Mouse (Mus musculus): ENCODE measurements around the gene Gm20388.

Gene Gm20388

DNA sequence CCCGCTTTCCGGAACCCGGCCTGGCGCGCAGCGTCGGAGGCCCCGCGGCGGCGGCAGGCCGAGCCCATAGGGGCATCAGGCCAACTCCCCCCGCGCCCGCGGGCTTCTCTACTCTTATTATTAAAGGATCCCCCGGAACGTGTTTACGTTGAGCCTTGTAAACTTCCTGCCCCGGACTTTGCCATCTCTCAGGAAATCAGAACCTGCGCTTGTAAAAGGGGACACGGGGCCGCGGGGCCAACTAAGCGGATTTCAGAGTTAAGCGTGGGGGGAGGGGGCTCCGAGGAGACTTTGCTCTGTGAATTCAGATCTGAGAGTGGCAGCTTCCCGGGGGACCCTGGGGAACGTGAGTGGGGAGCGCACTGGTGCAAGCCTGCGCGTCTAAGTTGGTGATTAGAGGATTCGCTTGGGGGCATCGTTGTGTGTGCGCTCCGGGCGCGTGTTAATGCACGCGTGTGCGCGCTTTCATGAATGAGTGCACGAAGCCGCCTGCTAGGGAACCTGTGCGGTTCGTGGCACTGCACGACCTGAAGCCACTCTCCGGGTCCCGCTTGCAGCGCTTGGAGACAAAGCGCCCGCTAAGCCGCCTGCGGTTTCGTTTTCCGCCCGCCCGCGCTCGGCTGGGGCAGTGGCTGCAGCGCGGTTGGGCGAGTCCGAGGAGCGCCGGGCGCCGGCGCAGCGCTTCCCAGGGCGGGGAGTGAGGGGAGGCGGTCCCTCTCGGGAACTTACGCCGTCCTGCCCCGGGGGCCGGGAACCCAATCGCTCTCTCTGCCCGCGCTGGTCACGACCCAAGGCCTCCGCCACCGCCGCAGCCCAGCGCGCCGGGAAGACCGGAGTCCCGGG lies 1172.7 kb downstream of the Gm20388 start:
- no peak for DNase-seq (ENCODE audit: low spot score in 2 of 2)

DNA sequence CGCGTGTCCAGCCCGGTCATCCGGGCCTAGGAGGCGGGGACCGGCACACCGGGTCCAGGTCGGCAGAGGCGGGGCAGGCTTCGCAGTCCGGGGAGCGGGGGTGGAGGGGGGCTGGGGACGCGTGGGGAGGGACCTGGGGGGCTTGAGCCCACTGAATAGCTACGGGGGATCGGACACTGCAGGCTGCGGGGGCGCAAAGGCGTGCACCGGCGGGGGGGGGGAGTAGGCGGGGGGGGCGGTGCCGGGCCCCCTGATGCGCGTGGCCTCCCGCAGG lies 1173.2 kb downstream of the Gm20388 start:
- DNase-seq (ENCODE audit: low spot score in 2 of 2): no peak

DNA sequence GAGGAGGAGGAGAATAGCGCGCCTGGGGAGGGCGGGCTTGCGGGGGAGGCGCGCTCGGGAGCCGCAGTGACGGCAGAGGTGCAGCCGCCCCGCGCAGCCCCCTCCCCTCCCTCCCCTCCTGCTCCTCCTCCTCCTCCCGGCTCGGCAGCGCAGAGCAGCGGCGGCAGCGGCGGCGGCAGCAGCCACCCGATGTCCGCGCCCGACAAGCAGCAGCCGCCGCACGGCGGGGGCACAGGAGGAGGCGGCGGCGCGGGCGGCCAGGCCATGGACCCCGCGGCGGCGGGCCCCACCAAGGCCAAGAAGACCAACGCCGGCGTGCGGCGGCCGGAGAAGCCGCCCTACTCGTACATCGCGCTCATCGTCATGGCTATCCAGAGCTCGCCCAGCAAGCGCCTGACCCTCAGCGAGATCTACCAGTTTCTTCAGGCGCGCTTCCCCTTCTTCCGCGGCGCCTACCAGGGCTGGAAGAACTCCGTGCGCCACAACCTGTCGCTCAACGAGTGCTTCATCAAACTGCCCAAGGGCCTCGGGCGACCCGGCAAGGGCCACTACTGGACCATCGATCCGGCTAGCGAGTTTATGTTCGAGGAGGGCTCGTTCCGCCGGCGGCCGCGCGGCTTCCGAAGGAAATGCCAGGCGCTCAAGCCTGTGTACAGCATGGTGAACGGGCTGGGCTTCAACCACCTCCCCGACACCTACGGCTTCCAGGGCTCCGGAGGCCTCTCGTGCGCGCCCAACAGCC lies 1173.7 kb downstream of the Gm20388 start, which contains the start of gene Foxf1:
Foxf1 (plus strand) TSS at position 177 of the 742 bp plus-strand sequence.
- no peak for DNase-seq (ENCODE audit: low spot score in 2 of 2)

DNA sequence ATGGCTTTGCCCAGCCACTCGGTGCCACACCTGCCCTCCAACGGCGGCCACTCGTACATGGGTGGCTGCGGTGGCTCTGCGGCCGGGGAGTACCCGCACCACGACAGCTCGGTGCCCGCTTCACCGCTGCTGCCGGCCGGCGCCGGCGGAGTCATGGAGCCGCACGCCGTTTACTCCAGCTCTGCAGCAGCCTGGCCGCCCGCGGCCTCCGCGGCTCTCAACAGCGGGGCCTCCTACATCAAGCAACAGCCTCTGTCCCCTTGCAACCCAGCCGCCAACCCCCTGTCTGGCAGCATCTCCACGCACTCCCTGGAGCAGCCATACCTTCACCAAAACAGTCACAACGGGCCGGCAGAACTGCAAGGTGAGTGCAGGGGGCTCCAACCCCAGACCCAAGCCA lies 1174.4 kb downstream of the Gm20388 start:
- no peak for DNase-seq (ENCODE audit: low spot score in 2 of 2)

DNA sequence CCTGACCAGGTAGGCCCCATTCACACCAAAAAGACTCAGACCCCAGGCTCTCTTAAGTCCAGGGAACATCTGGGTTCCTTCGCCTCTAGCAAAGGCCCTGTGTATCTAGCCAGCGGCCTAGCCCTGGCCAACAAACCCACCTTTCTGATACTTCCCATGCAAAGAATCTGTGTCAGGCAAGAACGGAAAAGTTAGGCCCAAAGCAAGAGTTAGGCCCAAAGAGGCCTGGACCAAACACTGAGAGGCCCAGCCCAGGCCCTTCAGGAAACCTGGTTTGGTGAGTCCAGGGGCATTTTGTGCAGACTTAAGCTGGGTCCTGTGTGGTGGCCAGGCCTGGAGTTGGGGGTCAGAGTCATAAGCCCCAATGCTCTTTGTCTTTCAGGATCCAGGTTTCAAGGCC lies 1174.9 kb downstream of the Gm20388 start:
- DNase-seq (ENCODE audit: low spot score in 2 of 2): no peak

DNA sequence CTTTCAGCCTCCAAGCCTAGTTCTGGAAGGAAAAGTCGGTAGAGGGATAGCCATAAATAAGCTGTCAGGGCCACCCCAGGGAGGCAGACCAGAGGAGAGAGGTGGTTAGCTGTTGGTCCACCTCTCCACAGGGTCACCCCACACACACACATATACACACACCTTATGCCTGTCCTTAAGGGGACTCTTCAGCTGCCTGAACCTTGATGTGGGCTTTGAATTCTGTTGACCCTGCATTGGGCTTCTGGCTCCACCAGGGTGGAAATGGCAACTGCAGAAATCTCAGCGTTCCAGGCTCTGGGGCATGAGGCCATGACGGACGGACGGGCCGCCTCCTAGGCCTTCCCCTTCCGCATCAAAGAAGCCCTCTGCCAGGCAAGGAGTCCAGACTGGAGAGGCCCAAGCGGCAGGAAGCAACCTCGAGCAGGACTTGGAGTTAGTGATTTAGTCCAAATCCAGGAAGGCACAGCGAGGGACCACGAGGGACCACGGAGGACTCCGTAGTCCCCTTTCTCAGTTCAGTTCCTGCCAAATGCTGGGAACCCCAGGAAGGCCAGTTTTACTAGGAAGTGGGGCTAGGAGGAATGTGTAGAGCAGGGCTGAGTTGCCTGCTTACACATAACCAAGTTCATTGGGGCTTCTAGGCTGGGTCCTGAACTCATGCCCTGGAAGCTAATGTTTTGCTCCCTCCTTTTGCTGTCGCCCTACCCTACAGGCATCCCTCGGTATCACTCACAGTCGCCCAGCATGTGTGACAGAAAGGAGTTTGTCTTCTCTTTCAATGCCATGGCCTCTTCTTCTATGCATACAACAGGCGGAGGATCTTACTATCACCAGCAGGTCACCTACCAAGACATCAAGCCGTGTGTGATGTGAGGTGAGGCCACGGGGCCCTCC lies 1175.6 kb downstream of the Gm20388 start:
- DNase-seq (ENCODE audit: low spot score in 2 of 2): no peak

DNA sequence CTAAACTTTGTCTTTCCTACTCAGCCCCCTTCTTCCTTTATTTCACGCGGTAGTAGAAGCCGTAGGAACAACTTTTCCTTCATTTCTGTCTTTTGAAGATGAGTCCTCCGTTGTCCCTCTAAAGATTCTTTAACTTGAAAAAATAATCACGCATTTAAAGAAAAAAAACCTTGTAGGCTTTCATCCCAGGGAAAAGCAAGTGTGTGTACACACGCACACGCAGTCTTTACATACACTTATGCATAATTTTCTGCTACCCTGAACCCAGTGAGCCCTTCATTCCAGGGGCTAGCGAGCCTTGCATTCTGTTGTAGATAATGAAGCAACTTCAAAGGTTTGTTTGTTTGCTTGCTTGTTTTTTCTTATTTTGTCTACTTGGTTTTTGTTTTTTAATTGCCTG lies 1177.6 kb downstream of the Gm20388 start:
- no peak for DNase-seq (ENCODE audit: low spot score in 2 of 2)

DNA sequence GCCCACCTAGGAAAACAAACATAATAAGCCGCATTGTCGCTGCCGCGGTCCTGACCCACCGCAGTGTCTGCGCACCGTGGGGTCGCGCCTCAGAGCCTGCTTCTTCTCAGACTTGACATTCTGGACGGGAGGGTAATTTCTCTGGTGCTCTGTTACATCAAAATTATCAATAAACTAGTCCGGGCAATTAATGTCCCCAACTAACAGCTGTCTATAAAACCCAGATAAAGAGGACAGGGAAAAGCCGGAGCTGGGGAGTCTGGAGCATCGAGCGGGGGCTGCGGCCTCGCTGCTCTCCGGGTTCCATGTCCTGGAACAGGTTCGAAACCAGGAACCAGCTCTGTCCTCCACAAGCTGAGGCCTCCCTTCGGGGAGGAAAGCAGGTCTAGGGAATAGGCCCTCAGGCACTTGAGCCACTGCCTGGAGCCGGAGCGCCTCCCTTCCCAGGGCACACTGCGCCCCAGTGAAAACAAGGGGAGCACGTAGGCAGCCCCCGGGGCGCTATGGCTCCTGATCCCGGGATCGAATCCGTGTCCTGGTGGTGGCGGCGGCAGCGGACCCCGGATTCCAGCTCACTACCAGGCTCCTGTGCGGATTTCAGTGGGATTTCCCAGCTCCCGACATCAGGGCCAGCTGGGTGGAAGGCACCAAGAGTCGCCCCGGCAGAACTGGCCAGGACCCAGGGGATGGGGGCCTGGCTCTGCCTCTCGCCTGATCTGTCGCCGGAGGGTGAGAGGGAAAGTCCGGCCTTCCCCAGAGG lies 1178.4 kb downstream of the Gm20388 start:
- no peak for DNase-seq (ENCODE audit: low spot score in 2 of 2)

DNA sequence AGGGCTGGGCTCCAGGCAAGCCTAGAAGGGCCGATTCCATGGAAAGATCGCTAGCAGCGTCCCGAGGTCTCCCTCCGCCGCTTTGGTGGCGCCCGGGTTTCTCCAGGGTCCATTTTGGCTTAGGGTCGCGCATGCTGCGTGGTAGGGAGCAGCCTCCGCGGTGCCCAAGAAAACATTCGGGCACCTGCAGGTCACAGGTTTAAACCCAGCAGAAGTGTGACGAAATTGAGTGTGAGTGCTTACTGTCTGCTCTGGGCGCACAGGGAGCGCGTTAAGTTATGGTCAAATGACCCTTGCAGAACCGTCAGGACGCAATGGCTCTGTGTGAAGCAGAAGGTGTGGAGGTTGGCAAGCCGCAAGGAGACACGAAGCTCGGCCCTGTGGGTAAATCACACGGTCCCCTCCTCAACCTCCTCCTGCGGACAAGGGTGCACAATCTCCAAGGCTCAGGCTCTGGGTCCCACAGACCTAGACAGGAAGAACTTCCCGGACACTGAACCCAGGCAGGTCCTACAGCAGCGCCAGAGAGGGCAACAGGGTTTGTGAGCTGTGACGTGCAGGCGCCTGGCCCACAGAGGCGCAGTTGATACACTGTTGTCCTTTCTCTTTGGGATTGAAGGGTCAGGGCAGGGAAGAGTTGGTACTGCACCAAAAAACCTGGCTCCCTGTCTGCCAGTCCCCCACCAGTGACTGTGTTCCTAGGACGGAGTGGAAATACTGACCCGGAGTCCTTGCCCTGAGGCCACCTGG lies 1179.2 kb downstream of the Gm20388 start:
- DNase-seq (ENCODE audit: low spot score in 2 of 2): no peak

DNA sequence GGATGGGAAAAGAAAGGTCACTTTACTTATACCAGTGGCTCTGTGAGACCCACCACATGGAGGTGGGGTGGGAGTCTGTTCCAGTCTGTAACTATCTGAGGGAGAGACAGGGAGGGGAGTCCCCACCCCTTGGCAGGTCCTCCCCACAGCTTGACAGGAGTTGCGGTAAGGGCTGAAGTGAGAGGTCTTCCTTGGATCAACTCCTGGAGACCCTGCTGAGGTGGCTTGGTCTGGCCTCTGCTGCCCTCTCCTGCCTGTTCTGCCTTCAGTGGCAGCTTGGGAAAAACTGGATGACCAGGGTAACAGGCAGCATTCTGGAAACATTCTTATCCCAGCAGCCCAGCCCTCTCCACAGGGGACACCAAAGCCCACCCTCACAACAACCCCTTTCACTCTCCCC lies 1180.1 kb downstream of the Gm20388 start:
- no peak for DNase-seq (ENCODE audit: low spot score in 2 of 2)

DNA sequence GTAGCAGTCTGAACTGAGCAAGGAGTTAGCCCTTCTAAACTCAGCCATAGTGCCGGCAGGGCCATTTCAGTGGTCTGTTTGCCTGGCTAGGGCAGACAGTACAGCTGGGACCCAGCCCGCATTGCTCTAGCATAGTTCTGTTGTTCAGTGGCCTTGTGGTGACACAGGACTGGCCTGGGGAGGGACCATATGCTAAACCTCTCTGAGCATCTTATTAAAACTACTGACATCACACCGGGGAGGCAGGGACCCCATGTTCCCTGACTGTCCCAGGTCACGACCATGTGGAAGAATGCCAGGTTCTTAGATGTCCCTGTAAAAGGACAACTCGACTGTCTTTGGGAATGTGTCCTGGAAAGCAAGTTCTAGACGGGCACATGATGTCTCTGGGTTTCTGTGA lies 1181.5 kb downstream of the Gm20388 start:
- DNase-seq (ENCODE audit: low spot score in 2 of 2): no peak

DNA sequence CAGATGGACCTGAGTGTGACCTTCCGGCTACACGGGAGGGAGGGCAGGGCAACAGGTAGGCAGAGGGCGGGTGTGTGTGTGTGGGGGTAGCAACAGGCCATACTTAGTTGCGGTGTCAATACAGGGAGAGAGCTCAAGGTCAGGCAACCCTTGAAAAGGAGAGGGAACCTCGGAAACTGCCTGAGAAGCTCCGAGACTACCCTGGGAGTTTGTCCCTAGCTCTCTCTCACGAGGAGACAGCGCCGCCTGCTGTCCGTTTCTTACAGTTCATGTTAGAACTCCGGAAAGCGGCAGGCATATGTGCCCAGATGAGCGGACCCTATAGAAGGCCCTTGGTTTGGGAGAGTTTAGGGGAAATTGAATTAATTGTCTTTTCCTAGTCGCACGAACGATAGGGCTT lies 1182.0 kb downstream of the Gm20388 start:
- DNase-seq (ENCODE audit: low spot score in 2 of 2): peak in 1 of 2 experiments; percentile 87

DNA sequence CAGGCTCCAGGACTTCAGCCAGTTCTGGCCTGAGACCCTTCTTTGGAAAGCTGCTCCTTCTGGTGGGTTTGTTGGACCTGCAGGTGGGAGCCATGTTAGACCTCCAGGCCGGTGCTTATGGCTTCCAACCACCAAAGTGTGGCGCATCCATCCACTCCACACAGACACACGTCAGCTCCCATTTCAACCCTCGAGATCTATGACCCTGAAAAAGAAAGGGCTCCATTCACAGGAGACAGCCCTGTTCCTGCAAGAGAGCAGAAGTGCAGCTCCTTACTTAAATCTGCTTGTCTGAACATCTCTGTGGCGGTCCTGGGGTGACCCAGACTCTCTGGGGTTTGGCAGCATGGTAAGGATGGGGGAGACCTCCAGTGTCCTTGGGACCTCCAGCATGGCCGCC lies 1182.9 kb downstream of the Gm20388 start:
- DNase-seq (ENCODE audit: low spot score in 2 of 2): no peak

DNA sequence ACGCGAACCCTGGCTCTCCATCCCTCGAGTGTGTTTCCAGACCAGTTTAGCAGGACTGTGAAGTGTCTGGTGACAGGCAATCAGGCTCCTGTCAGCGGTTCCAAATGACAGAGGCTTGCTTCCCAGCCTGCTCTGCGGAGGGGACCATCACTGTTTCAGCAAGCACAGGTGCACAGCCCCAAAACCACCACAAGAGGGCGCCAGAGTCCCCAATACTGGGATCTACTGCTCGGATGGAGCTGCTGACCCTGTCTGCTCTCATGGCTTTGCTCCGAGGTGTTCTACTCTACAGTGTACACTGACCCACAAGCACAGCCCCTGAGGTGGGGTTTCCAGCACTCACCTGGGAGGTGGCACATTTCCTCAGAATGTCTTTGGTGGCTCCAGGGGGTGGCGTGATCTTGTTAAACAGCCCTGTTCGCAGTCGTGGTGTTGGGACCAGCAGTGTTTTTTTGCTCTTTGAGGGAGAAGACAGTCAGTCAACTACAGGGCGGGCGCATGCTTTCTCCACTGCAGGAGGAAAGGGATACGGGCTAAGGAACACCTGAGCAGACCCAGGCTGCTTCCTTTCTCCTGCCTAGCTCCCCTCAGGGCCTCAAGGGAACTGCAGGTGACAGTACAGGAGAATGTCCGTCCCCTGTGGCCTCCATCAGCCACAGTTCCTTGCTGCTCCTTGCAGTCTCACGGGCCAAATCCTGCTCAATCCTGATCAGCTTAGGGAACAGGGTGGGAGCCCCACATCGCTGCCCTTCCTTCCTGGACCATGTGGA lies 1193.6 kb downstream of the Gm20388 start:
- peak in 1 of 2 experiments; percentile 68 for DNase-seq (ENCODE audit: low spot score in 2 of 2)

DNA sequence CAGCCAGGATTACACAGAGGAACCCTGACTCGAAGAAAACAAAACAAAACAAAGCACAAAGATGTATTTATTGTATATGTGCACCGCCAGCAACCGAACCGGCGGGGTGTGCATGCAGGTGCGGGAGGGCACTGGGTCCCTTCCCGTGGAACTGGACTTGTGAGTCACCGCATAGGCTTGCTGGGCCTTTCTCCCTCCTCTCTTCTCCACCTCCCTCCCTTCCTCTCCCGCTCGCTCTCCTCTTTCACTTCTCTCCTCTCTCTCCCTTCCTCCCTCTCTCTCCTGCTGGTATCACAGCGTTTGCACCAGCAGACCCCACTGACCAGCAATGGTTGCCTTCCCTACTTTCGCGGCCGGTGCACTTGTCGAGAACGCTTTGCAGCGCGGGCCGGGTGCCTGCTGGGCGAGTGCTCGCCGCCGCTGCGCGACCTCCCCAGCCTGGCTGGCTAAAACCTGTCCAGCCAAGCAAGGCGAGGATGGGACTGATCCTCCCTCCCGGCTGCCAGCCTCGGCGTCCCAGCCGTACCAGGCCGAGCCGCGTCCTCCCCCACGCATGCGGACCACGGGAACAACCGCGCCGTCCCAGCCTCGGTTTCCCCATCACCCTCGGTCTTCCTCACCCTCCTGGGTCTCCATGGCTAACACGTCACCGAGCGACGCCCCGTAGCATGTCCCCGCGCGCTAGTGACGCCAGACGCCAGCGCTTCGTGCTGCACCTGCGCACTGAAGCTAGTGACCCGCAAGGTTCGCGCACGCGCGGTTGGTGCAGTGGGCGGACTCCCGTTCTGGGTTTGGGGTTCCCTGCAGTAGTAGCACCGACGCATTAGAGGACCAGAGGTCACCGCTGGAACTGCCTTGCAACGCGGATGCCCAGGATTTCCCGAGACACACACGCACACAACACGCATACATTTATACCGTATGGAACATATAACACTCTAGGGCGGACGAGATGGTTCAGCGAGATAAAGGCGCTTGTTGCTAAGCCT lies 1197.3 kb downstream of the Gm20388 start, which contains the start of gene Mthfsd:
Mthfsd (minus strand) TSS at position 725 of the 989 bp plus-strand sequence.
- DNase-seq (ENCODE audit: low spot score in 2 of 2): peak; percentile 95 to 98

DNA sequence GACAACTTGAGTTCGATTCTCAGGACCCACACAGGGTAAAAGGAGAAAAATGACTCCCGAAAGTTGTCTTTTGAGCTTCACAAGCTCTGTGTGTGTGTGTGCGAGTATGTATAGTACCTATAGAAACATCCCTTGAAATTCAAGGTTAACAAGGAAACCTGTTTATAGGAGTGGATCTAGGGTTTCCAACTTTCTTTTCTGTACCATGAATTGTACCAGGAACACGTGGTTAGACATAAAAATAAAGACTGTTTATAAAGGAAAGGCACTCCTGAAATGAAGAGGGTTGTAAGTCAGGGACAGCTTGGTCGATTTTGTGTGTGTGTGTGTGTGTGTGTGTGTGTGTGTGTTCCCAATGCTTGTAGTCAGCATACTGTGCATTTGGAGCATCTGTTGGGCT lies 1198.0 kb downstream of the Gm20388 start:
- DNase-seq (ENCODE audit: low spot score in 2 of 2): no peak

DNA sequence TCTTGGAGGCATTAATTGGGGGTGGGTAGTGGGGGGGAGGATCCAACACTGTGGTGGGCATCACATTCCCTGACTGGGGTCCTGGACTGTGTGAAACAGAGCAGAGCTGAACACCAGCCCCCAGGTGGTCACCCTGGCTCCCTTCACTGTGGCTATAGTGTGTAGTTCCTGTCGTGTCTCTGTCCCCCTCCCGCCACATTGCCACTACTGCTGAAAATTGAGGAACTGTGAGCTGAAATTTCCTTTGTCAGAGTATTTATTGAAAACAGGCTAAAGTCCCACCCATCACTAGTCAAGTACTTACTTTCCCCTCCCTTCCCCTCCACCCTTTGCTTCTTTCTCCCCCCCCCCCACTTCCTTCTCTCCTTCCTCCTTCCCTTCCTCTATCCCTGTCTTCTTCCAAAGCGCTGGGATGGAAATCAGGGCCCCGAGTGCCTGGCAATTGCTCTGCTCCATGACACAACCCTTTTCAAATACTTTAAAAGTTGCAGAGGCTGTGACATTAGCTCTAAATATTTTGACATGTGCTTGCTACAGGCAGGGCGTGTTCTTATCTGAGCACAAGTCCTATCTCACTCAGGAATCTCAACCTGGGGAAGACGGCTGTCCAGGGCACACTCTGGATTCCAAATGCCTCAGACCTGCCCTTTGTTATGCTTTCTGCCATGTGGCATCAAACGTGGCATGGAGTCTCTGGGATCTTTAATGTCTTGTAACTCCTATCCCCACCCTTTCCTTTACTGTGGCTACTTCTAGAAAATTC lies 1200.7 kb downstream of the Gm20388 start:
- DNase-seq (ENCODE audit: low spot score in 2 of 2): no peak

DNA sequence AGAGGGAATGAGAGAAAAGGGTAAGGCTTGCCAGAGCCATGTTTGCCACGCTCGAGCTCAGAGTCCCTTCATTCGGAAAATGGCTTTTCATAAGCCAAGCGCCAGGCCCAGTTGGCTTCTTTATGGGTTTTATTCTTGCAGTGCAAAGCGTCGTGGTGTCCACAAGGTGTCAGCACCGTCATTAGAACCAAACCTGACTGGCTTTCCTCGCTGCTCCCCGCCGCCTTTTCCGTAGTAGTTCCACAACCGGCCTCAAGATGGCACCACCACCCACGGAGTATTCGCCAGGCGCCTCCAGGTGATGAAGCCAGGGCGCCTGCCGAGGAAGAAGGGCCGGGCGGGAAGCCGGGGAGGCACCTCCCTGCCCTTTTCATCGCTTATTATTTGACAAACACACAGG lies 1202.6 kb downstream of the Gm20388 start:
- DNase-seq (ENCODE audit: low spot score in 2 of 2): peak; percentile 69 to 97

Data from left cerebral cortex, adult 9 months (tissue).